Mouse (Mus musculus) fat pad, adult 2 months (tissue): ENCODE results near the gene Bpifb2.
"Not testable (repeated sequence)": the region's sequence is repeated elsewhere in the genome, so short reads cannot be mapped to it uniquely, and the experiment has no call there.

Experiments
- DNase-seq: peaks from one replicate; pipeline ENCODE4 v3.0.0-alpha.2; 2011; ENCODE audit warnings: low read depth, low spot score; ENCODE audit errors: extremely low read depth

The Bpifb2 gene

GRCm38 (mm10) chr2:153874745-153875144, at the start of gene Bpifb2:
Bpifb2 (plus strand) TSS chr2:153875045.
- DNase-seq, result no peak

- not testable (repeated sequence) for DNase-seq
Observed at GRCm38 (mm10) chr2:153825900-153826299, 48.9 kb upstream of the Bpifb2 start.

DNA sequence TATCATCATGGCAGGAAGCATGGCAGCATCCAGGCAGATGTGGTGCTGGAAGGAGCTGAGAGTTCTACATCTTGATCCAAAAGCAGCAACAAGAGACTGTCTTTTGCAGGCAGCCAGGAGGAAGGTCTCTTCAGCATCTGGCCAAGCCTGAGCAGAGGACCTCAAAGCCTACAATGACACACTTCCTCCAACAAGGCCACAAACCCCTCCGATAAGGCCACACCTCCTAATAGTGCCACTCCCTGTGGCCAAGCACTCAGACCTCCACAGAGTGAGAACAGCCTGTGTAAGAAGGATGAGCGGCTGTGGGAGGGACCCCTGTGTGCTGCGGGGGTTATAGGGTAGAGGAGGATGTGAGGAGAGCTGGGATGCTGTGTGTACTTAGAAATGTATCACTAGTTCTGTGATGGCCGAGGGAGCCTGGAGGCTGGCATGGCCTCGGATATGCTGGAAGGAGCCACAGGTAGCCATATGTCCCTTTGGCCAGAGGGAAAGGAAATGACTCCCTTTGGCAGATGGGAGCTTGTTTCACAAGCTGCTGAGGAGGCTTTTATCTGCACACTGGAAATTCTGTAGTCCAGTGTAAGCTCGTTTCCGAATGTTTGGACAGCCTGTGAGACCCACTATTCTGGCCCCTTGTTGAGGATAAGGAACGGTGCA, 47.5 kb upstream of the Bpifb2 start:
- no peak for DNase-seq

DNA sequence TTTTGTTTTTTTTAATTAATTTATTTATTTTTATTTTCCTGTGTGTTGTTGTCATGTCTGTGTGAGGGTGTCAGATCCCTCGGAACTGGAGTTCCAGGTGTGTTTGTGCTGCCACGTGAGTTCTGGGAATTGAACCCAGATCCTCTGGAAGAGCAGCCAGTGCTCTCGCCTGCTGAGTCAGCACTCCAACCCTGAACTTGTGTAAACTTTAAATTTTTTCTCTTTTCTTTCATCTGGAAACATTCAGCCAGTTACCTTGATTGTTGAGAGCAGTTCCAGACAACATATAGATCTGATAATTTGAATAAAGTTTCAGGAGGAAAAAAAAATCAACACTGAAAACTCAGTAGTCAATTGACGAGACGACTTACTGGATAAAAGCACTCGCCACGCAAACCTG, 46.1 kb upstream of the Bpifb2 start:
- no peak for DNase-seq

- no peak for DNase-seq
Observed at GRCm38 (mm10) chr2:153833291-153833690, 41.6 kb upstream of the Bpifb2 start.

DNA sequence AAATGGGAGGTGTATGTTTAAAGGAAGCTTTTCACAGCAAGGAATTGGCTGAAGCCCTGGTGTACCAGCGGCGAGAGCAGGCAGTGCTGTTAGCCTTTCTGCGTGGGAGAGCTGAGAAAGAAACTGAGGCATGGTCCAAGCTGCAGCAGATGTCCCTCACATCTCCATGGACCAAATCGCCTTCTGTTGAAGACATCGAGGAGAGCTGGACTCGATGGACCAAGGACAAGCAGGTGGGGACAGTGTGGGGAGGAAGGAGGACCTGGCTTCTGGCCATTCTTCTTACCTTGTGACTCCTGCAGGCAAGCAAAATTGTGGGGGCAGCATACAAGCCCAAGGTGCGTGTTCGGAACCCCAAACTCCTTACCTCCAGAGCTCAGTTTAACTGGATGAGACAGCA, 32.0 kb upstream of the Bpifb2 start:
- DNase-seq, result no peak

DNA sequence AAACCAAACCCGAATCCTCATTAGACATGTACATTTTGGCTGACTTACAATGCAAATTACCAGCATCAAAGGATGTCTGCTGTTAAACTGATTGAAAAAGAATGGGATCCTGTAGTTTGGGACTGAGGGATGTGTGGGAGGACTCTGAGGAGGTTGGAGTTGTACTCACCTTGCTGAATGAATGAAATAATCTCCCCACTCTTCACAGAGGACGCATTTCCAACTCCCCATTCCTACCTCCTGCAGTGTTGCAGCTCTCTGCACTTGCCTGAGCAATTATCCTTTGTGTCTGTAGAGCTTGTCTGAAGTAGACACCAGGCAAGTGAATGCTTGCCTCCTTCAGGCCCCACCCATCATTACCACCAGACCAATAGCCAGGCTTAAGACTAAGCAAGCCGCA, 26.5 kb upstream of the Bpifb2 start:
- DNase-seq, result no peak

- DNase-seq, result no peak
Observed at GRCm38 (mm10) chr2:153850351-153851029, 24.4 kb upstream of the Bpifb2 start.

- DNase-seq, result no peak
Observed at GRCm38 (mm10) chr2:153851030-153851360, 23.9 kb upstream of the Bpifb2 start.

DNA sequence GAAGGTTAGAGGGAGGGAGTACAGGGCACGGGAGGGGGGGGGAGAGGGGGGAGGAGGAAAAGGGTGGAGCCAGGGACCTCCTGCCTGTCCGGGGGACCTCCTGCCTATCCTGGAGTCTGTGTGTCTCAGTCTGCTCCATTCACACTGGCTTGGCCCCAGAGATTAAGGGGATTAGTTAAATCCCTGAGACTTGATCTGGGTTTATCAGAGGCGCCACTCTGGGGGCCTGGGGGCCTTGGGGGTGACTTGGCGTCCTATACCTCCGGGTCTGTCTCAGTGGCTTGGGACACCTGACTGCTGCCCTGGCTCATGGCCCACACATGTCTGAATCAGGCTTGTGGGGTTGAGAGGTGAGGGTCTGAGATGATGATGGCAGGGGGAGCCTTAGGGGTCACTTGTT, 21.3 kb upstream of the Bpifb2 start:
- no peak for DNase-seq

GRCm38 (mm10) chr2:153859581-153859980, 15.3 kb upstream of the Bpifb2 start:
- DNase-seq, result no peak

DNA sequence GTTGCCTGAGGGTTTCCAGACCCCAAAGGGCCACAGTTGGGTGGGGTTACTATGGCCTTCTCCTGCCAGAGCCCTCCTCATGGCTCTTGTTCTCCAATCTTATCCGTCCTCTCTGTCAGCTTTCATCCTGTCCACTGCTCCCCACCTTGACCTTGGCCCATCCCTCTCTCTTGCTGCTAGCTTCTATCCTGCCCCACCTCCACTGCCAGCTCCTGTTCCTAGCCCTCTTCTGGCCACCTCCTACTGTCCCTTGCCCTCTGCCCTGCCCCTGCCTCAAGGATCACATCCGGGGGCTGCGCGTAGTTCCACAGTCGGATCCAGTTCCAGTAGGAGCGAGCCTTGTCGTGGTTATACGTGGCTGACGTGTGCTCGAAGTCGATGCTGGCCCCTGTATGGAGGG, 14.5 kb upstream of the Bpifb2 start:
- no peak for DNase-seq

- DNase-seq, result no peak
Observed at GRCm38 (mm10) chr2:153860715-153861114, 14.1 kb upstream of the Bpifb2 start.

GRCm38 (mm10) chr2:153861960-153862359, 12.9 kb upstream of the Bpifb2 start:
- no peak for DNase-seq

- no peak for DNase-seq
Observed at GRCm38 (mm10) chr2:153870984-153871383, 3.9 kb upstream of the Bpifb2 start, which contains the start of gene Sun5. Sun5 (minus strand) TSS chr2:153871084.

GRCm38 (mm10) chr2:153899111-153899510, 24.3 kb downstream of the Bpifb2 start:
- DNase-seq, result no peak

DNA sequence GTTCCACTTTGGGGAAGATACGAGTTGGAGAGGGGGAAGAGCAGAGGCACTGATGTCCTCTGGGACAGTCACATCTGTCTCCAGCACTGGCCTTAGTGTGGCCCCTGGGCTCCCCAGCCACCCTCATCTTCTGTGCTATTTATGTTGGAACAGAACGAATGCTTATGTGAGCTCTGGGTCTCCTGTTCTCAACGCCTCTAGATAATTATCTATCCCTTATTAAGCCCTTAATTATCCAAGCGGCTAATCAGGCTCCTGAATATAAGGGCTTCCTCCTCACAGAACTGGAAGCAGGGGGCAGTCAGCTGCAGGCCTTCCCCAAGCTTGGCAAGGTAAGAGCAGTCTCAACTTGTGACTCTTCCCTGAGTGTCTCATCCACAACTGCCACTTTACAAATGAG, 25.2 kb downstream of the Bpifb2 start, which contains the start of gene Bpifb6:
Gene Bpifb6 (plus strand): TSS at position 301 of the 400 bp plus-strand sequence.
- DNase-seq, result no peak

DNA sequence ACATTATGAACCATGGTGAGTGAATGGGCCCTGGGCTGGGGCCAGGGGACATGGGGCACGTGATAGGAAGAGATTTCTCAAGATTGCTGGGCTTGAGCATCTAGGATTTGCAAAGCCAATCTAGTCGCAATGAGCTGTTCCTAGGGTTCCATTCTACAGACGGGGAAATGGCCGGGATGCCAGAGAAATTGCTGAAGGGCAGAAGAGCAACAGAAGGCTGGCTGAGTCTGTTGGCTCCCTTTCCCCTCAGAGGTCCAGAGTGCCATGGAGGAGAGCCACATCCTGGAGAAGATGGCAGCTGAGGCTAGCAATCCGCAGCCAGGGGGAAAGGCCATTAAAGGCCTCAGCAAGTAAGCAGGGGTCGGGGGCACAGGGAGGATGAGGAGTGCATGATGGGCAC, 27.9 kb downstream of the Bpifb2 start:
- no peak for DNase-seq

GRCm38 (mm10) chr2:153906626-153907025, 31.8 kb downstream of the Bpifb2 start:
- DNase-seq, result no peak

- no peak for DNase-seq
Observed at GRCm38 (mm10) chr2:153914151-153914550, 39.3 kb downstream of the Bpifb2 start.

DNA sequence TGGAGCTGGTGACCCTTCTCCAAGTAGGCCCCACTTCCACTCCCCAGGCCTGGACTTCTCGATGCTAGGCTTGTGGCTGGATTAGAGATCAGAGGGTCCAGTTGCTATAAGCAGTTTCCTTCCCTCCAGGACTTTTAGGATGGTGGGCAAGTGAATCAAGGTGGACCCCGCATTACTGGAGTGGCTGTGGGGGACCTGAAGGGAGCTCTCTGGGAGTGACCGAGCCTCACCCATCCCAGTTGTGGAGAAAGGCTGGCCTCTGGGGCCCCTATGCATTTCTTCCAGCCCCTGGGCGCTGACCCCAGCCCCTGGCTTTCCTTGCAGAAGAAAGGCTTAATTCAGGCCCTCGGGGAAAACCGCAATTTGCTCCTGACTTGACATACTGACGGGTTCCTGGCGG, 43.1 kb downstream of the Bpifb2 start, which contains the start of gene Bpifb3:
Gene Bpifb3 (plus strand): TSS at position 301 of the 400 bp plus-strand sequence.
- DNase-seq, result no peak

DNA sequence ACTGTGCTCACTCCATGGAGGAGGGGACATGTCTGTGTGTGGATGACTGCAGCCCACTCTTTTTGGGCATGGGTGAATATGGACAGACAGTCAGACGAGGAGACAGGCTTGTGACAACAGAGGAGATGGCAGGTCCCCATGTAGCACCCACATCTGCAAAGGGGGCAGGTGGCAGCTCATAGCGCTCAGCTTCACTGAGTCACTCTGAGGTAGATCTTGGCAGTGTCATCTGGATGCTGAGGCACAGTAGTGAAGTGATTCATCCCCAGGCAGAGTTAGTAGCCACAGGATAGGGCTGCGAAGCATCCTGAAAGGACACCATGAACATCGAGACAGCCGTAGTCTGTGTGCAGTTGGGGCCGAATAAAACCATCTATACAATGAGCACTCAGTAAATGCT, 46.4 kb downstream of the Bpifb2 start:
- no peak for DNase-seq
